Mouse (Mus musculus): ENCODE measurements around the gene 2010111I01Rik.
"Not testable (repeated sequence)": the region's sequence is repeated elsewhere in the genome, so short reads cannot be mapped to it uniquely, and the experiment has no call there.

The 2010111I01Rik gene

GRCm38 (mm10) chr13:63323286-63324075 lies 358.8 kb downstream of the 2010111I01Rik start:
- DNase-seq, result no peak

- DNase-seq, result peak; percentile 47
Measured at GRCm38 (mm10) chr13:63324311-63324710, 359.6 kb downstream of the 2010111I01Rik start.

- no peak for DNase-seq
Measured at GRCm38 (mm10) chr13:63324978-63325848, 360.5 kb downstream of the 2010111I01Rik start.

- DNase-seq, result no peak
Measured at GRCm38 (mm10) chr13:63326015-63326414, 361.3 kb downstream of the 2010111I01Rik start.

GRCm38 (mm10) chr13:63330236-63330860 lies 365.7 kb downstream of the 2010111I01Rik start:
- DNase-seq, result peak; percentile 65

- peak; percentile 81 for DNase-seq
Measured at GRCm38 (mm10) chr13:63331379-63331778, 366.7 kb downstream of the 2010111I01Rik start.

- DNase-seq, result peak; percentile 75
Measured at GRCm38 (mm10) chr13:63332576-63333300, 368.0 kb downstream of the 2010111I01Rik start.

GRCm38 (mm10) chr13:63335421-63336134 lies 370.9 kb downstream of the 2010111I01Rik start:
- peak; percentile 73 for DNase-seq

- DNase-seq, result no peak
Measured at GRCm38 (mm10) chr13:63336335-63336734, 371.6 kb downstream of the 2010111I01Rik start.

GRCm38 (mm10) chr13:63337239-63337960 lies 372.7 kb downstream of the 2010111I01Rik start:
- peak; percentile 35 for DNase-seq

- no peak for DNase-seq
Measured at GRCm38 (mm10) chr13:63339946-63340345, 375.3 kb downstream of the 2010111I01Rik start.

GRCm38 (mm10) chr13:63342781-63343180 lies 378.1 kb downstream of the 2010111I01Rik start:
- DNase-seq, result no peak

GRCm38 (mm10) chr13:63344481-63344880 lies 379.8 kb downstream of the 2010111I01Rik start:
- no peak for DNase-seq

- no peak for DNase-seq
Measured at GRCm38 (mm10) chr13:63345476-63346225, 381.0 kb downstream of the 2010111I01Rik start.

GRCm38 (mm10) chr13:63347639-63348038 lies 382.9 kb downstream of the 2010111I01Rik start:
- no peak for DNase-seq

GRCm38 (mm10) chr13:63350076-63350475 lies 385.4 kb downstream of the 2010111I01Rik start:
- DNase-seq, result no peak

GRCm38 (mm10) chr13:63353312-63353711 lies 388.6 kb downstream of the 2010111I01Rik start:
- DNase-seq, result not testable (repeated sequence)

- DNase-seq, result no peak
Measured at GRCm38 (mm10) chr13:63356101-63356500, 391.4 kb downstream of the 2010111I01Rik start.

GRCm38 (mm10) chr13:63356558-63356957 lies 391.9 kb downstream of the 2010111I01Rik start:
- peak; percentile 77 for DNase-seq

- DNase-seq, result no peak
Measured at GRCm38 (mm10) chr13:63359393-63359792, 394.7 kb downstream of the 2010111I01Rik start.

All from embryo, embryonic 11 days (tissue).